Mouse (Mus musculus): ENCODE results near the gene Gm12355.

Gm12355 gene

DNA sequence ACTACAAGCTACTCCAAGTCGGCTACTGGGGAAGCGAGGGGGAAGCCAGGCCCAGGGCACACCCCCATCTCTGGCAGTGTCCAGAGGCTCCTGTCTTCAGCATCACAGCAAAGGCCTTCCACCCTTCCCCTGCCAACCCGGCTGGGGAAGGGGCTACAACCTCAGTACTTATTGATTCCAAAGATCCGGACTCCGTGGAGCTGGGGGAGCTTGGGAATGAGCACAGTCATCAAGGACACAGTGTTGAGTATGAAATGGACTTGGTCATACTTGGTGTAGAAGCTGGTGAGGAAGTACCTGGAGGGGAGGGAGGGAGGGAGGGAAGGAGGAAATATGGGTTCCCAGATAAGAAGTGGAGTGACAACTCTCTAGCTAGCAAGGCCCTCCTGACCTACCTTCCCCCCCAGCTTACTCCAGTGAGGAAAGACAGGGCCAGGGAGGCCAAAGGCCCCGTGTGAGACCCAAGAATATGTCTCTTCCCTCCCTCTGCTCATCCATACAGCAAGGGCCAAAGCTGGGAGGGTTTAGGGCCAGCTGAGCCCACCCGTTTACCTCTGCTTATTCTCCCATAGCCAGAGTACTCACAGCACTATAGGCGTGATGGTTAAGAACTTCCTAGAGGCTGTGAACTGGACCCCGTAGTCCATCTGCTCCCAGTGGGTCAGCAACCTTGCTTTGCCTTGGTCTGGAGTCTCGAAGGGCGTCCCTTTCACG lies 42.8 kb downstream of the Gm12355 start:
- no peak for DNase-seq (ENCODE audit: extremely low spot score, low read depth, low spot score)

- no peak for DNase-seq (ENCODE audit: extremely low spot score, low read depth, low spot score)
Observed at GRCm38 (mm10) chr11:98582030-98582388, 43.5 kb downstream of the Gm12355 start.

- no peak for DNase-seq (ENCODE audit: extremely low spot score, low read depth, low spot score)
Observed at GRCm38 (mm10) chr11:98581286-98582029, 44.0 kb downstream of the Gm12355 start.

- DNase-seq (ENCODE audit: extremely low spot score, low read depth, low spot score) = no peak
Observed at GRCm38 (mm10) chr11:98580301-98581121, 45.0 kb downstream of the Gm12355 start.

GRCm38 (mm10) chr11:98577776-98578175 lies 47.7 kb downstream of the Gm12355 start:
- DNase-seq (ENCODE audit: extremely low spot score, low read depth, low spot score) = no peak
